Comparison of ENCODE assay signal across 9 mouse cellular contexts in genomic region chr19:32255429-32256185, GRCm38 (mm10).
DNase-seq lines count a peak whose midpoint lies in the region; ATAC-seq and TF ChIP-seq lines count a peak whose summit lies in the region.
"Had no signal": no experiment of that assay in that cellular context is flagged by ENCODE, and none has a peak within 500 bp of the region (broad histone marks: within the 10 kb centered on the region; RNA-seq: fewer than 3 reads in every experiment).

No protein-coding gene starts in this region.

- intact Hi-C loops in left cerebral cortex, adult 2 months (cut with DNase I) = no loop called here

- H3K27ac ChIP-seq in left cerebral cortex, adult 2 months = peak overlapping the region; percentile 80

- no peak overlapping the region for H3K4me3 ChIP-seq in left cerebral cortex, adult 2 months

- TF ChIP-seq CTCF in left cerebral cortex, adult 2 months (IDR thresholded peaks at IDR 0.05) = no peak

- peak; percentile 40; the same call in 1 of the 2 replicates for ATAC-seq in megakaryocyte-erythroid progenitor cell, adult 5-6 weeks (replicated peaks; ENCODE audit: low FRiP score, low TSS enrichment, poor library complexity, severe bottlenecking)

- peak; percentile 24 for DNase-seq in embryo, embryonic 10 days (ENCODE audit: low spot score)
- DNase-seq in embryo, embryonic 9.5 days (ENCODE audit: extremely low spot score) = no peak
- no peak for DNase-seq in left cerebral cortex, adult 2 months (ENCODE audit: extremely low spot score in 1 of 2, low spot score in 2 of 2)
- DNase-seq in left cerebral cortex, adult 8-10 months (ENCODE audit: low spot score in 2 of 2) = no peak
- peak; percentile 41 for DNase-seq in embryo, embryonic 10.5 days (ENCODE audit: low spot score)
- DNase-seq in cerebellum, adult 8-10 months = no peak
- DNase-seq in right cerebral cortex, postnatal 36 days (ENCODE audit: low spot score in 2 of 2) = no peak
- DNase-seq: adrenal gland, adult 8-10 months had no signal

Comparison
In these comparisons a context has a peak if more than half of its experiments do, and no peak if none do; other contexts are left out.
1. DNase-seq: peak in embryo, embryonic 10 days (single experiment) and embryo, embryonic 10.5 days (single experiment); none in embryo, embryonic 9.5 days (single experiment), left cerebral cortex, adult 2 months (0 of 2), left cerebral cortex, adult 8-10 months (0 of 2), cerebellum, adult 8-10 months (single experiment) and right cerebral cortex, postnatal 36 days (0 of 2).